Mouse (Mus musculus): Measurements from ENCODE around the gene Vwa3b.
"Not testable (repeated sequence)": the region's sequence is repeated elsewhere in the genome, so short reads cannot be mapped to it uniquely, and the experiment has no call there.

The Vwa3b gene

GRCm38 (mm10) chr1:37025962-37026686 lies at the start of gene Vwa3b:
TSS of gene Vwa3b (plus strand) at chr1:37026596.
- no peak for DNase-seq (ENCODE audit: low read depth)

- no peak for DNase-seq (ENCODE audit: low read depth)
Observed at GRCm38 (mm10) chr1:36976770-36977169, 49.6 kb upstream of the Vwa3b start.

GRCm38 (mm10) chr1:36982191-36982961 lies 44.0 kb upstream of the Vwa3b start:
- DNase-seq (ENCODE audit: low read depth) = no peak

- no peak for DNase-seq (ENCODE audit: low read depth)
Observed at GRCm38 (mm10) chr1:36983754-36984153, 42.6 kb upstream of the Vwa3b start.

GRCm38 (mm10) chr1:36984406-36984805 lies 42.0 kb upstream of the Vwa3b start:
- DNase-seq (ENCODE audit: low read depth) = no peak

GRCm38 (mm10) chr1:36985896-36986295 lies 40.5 kb upstream of the Vwa3b start:
- DNase-seq (ENCODE audit: low read depth) = no peak

GRCm38 (mm10) chr1:36986396-36987160 lies 39.8 kb upstream of the Vwa3b start:
- no peak for DNase-seq (ENCODE audit: low read depth)

GRCm38 (mm10) chr1:36987172-36988148 lies 38.9 kb upstream of the Vwa3b start:
- DNase-seq (ENCODE audit: low read depth) = no peak

GRCm38 (mm10) chr1:36988161-36988560 lies 38.2 kb upstream of the Vwa3b start:
- DNase-seq (ENCODE audit: low read depth) = no peak

GRCm38 (mm10) chr1:36988561-36988960 lies 37.8 kb upstream of the Vwa3b start:
- DNase-seq (ENCODE audit: low read depth) = no peak

- no peak for DNase-seq (ENCODE audit: low read depth)
Observed at GRCm38 (mm10) chr1:36994296-36994695, 32.1 kb upstream of the Vwa3b start.

- DNase-seq (ENCODE audit: low read depth) = no peak
Observed at GRCm38 (mm10) chr1:36995760-36996159, 30.6 kb upstream of the Vwa3b start.

- DNase-seq (ENCODE audit: low read depth) = no peak
Observed at GRCm38 (mm10) chr1:36996561-36997213, 29.7 kb upstream of the Vwa3b start.

GRCm38 (mm10) chr1:37000307-37000706 lies 26.1 kb upstream of the Vwa3b start:
- DNase-seq (ENCODE audit: low read depth) = peak; percentile 25

GRCm38 (mm10) chr1:37001636-37002315 lies 24.6 kb upstream of the Vwa3b start:
- no peak for DNase-seq (ENCODE audit: low read depth)

- DNase-seq (ENCODE audit: low read depth) = no peak
Observed at GRCm38 (mm10) chr1:37002316-37003008, 23.9 kb upstream of the Vwa3b start.

GRCm38 (mm10) chr1:37004533-37004932 lies 21.9 kb upstream of the Vwa3b start:
- DNase-seq (ENCODE audit: low read depth) = no peak

GRCm38 (mm10) chr1:37005036-37005435 lies 21.4 kb upstream of the Vwa3b start:
- DNase-seq (ENCODE audit: low read depth) = no peak

- DNase-seq (ENCODE audit: low read depth) = not testable (repeated sequence)
Observed at GRCm38 (mm10) chr1:37006529-37006928, 19.9 kb upstream of the Vwa3b start.

GRCm38 (mm10) chr1:37009880-37010279 lies 16.5 kb upstream of the Vwa3b start:
- no peak for DNase-seq (ENCODE audit: low read depth)
